Mouse (Mus musculus) skeletal muscle tissue, postnatal 0 days (tissue): Measurements from ENCODE around the gene Fbxl19. TPM values are rescaled to one million over a fixed set of nuclear protein-coding genes. Genes with fewer than 3 reads are reported as not detected.

Source experiments
- microRNA counts: library from miRNA; unstranded; fragments of <30 nt; microRNA quantifications from one replicate; lab custom pipeline; 2015
- microRNA-seq, 2 experiments: library from miRNA; unstranded; fragments of <30 nt; microRNA quantifications; one replicate each; pipeline ENCODE4; 2016
- polyA plus RNA-seq: library from polyadenylated mRNA; unstranded; fragments of >200 nt; fragmentation: Nextera tagmentation; extraction: Ambion mirVana; gene quantifications from 2 replicates; pipeline ENCODE4 v1.2.1, GENCODE M21; 2015

Fbxl19 gene
- 0.54 and 0.74 TPM in 2 replicates for polyA plus RNA-seq

DNA sequence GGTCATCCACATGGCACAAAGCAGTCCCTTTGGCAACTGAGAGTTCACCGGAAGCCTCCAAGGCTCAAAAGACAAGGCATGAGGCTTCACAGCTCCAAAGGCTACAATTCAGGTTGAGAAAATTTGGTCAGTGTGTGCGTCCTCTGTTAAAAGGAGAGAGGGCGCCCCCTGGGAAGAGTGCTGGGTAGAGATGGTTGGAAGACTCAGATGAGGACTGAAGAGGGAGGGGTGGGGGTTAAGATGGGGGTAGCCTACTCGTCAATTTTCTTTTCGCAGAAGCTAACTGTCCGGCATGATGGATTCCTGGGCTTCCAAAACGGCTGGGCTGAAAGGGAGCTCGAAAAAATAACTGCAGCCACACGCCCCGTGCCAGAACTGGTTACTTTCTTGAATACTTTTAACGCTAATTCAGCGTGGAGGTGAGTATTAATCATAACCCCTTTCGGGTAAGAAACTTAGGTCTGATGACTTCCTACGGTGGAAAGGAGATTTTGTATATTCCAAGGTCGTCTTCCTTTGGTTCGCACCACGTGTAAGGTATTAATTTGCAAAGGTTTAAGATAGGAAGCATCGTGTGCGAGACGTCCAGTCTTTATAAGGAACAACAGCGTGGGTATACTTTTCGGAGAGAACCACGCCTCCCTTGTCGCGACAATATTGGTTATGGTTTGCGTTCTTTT, at the start of gene Fbxl19:
Fbxl19 (plus strand) TSS at position 178 of the 680 bp plus-strand sequence.

GRCm38 (mm10) chr7:127708207-127709078, 35.9 kb upstream of the Fbxl19 start, which contains the start of gene Bcl7c:
TSS of gene Bcl7c (minus strand) at chr7:127708933.

DNA sequence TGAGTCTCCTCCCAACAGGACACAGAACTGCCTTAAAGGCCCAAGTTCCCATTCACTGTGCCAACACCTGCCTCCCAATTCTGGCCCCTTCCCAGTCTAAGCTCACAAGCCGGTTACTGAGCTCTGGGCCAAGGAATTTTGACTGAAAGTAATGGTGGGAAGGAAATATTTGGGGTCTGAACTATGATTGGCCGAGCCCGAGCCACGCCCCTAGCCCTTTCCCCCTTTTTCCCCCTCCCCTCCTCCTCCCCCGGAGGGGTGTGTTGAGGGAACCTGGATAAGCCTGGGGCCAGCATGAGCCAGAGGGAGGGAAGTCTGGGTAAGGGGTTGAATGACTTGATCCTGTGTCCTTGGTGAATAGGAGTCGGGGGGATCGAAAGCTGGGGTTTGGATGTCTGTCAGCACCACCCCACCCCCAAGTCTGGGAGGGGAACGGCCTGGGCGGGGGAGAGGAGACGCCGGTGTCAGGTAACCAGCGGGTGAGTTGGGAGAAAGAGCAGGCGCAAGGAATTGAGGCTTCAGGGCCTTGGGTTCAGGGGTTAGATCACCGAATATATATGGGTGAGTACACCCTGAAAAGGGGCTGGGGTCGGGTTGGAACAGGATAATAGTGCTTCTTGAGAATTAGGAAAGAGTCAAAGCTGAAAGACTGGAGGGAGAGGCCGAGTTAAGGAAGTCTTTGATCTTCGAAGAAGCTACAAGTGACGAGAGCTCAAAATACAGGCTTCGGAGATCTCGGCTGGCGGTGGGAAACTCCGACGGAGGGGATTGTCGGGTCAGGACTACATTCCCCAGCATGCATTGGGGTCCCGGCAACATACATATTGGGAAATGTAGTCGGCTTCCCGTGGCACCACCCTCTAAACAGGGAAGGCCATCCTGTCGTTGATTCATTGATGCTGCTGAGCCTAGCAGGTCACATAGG, 31.6 kb upstream of the Fbxl19 start, which contains the start of gene Ctf1:
Ctf1 (plus strand) TSS at position 276 of the 925 bp plus-strand sequence.

DNA sequence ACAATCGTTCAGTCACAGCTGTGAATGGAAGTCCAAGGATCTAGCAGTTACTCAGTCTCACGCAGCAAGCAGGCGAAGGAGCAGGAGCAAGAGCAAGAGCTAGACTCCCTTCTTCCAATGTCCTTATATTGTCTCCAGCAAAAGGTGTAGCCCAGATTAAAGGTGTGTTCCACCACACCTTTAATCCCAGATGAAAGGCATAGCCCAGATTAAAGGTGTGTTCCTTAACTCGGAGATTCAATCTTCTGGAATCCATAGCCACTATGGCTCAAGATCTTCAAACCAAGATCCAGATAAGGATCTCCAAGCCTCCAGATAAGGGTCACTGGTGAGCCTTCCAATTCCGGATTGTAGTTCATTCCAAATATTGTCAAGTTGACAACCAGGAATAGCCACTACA, 12.3 kb upstream of the Fbxl19 start, which contains the start of gene Ctf2:
Ctf2 (minus strand) TSS at position 101 of the 400 bp plus-strand sequence.

DNA sequence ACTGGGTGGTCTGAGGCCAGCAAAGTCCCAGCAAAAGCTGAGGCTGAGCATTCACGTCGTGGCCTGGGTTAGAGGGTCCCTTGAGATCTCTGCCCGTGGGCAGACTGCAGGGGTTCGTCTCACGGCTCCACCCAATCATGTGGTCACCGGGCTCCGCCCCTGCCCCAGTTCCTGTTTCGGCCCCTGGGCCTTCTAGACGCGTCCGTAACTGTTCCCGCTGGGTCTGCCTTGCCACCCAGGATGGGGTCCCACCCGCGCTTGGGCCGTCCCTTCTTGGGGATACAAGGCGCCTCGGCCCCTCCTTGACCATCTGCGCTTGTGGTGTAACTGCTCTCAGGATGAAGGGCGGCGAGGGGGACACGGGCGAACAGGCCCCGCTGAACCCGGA, 25.3 kb downstream of the Fbxl19 start, which contains the start of gene Orai3:
Orai3 (plus strand) TSS at position 165 of the 388 bp plus-strand sequence.

GRCm38 (mm10) chr7:127776426-127776825, 32.1 kb downstream of the Fbxl19 start, which contains the start of gene Setd1a:
TSS of gene Setd1a (plus strand) at chr7:127776670.

DNA sequence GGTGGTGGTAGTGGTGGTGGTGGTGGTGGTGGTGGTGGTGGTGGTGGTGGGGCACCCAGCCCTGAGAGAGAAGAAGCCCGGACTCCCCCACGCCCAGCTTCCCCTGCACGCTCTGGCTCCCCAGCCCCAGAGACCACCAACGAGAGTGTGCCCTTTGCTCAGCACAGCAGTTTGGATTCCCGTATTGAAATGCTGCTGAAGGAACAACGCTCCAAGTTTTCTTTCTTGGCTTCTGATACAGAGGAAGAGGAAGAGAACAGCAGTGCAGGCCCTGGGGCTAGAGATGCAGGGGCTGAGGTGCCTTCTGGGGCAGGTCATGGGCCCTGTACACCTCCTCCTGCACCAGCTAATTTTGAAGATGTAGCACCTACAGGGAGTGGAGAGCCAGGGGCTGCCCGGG, 41.0 kb downstream of the Fbxl19 start, which contains the start of gene Gm49388:
Gm49388 (plus strand) TSS at position 301 of the 400 bp plus-strand sequence.

DNA sequence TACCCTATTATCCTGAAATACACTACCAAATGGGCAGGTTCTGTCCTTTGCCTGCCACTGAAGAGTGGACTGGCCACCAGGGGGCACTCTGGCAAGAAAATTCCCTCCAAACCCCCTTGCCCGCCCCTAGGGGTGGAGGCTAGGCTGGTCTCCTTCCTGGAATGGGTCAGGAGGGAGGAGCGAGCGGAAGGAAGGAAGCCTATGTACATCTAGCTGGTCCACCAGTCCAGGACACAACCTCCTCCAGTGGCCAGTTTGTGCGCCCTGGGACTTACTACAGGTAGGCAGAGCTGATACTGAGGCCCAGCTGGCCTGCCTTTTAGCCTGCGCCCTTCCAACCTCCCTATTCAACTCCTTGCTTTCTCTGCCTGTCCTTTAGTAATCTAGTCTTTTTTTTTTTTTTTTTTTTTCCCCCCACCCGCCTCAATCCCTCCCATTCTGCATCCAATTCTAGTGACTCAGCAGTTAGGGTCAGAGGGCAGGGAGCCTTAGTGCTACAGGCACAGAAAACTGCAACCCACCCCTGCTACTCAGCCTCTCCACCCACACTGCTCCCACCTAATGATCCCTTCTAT, 56.2 kb downstream of the Fbxl19 start, which contains the start of gene Hsd3b7:
Hsd3b7 (plus strand) TSS at position 170 of the 575 bp plus-strand sequence.

MicroRNA genes within 50 kb of the gene (microRNA counts, 519-probe panel; counts per million panel counts)
- 2,049 counts per million, percentile 65 among the panel's probes with 10 or more counts for microRNA mmu-miR-762 (lab: Ali Mortazavi, UCI)

Small RNA genes within 50 kb of the gene (microRNA-seq; reads per million reads assigned to microRNA genes)
- 0 reads per million in 2 experiments for gene Mir762

Other genes starting within 250 kb of the Fbxl19 start
- gene Srcap, start 232.6 kb upstream of the Fbxl19 start, polyA plus RNA-seq: 17.2 and 19.6 TPM in 2 replicates
- gene Gm42715, start 225.0 kb upstream of the Fbxl19 start, polyA plus RNA-seq: 5.6 and 6.1 TPM in 2 replicates
- 1.2 and 3.3 TPM in 2 replicates for gene Tmem265, start 183.2 kb upstream of the Fbxl19 start, polyA plus RNA-seq
- 19.5 and 21.8 TPM in 2 replicates for gene Phkg2, start 171.2 kb upstream of the Fbxl19 start, polyA plus RNA-seq
- 7.2 and 7.5 TPM in 2 replicates for gene Ccdc189, start 155.9 kb upstream of the Fbxl19 start, polyA plus RNA-seq
- gene Rnf40, start 155.8 kb upstream of the Fbxl19 start, polyA plus RNA-seq: 18.0 and 21.5 TPM in 2 replicates
- gene Zfp629, start 128.7 kb upstream of the Fbxl19 start, polyA plus RNA-seq: 4.0 and 5.4 TPM in 2 replicates
- gene Bcl7c, start 35.6 kb upstream of the Fbxl19 start, polyA plus RNA-seq: 60.6 and 71.5 TPM in 2 replicates
- gene Ctf1, start 31.8 kb upstream of the Fbxl19 start, polyA plus RNA-seq: 6.8 and 6.9 TPM in 2 replicates
- gene Ctf2, start 12.4 kb upstream of the Fbxl19 start, polyA plus RNA-seq: 0.08 TPM in 1 of 2 replicates, not detected in the other
- gene Orai3, start 25.3 kb downstream of the Fbxl19 start, polyA plus RNA-seq: 12.2 and 15.0 TPM in 2 replicates
- 10.0 and 10.7 TPM in 2 replicates for gene Setd1a, start 32.1 kb downstream of the Fbxl19 start, polyA plus RNA-seq
- not detected in 2 replicates for gene Gm49388, start 41.1 kb downstream of the Fbxl19 start, polyA plus RNA-seq
- gene Hsd3b7, start 56.1 kb downstream of the Fbxl19 start, polyA plus RNA-seq: 14.8 and 28.9 TPM in 2 replicates
- 54.6 and 62.0 TPM in 2 replicates for gene Stx4a, start 79.8 kb downstream of the Fbxl19 start, polyA plus RNA-seq
- 1.3 TPM in 2 replicates for gene Stx1b, start 80.0 kb downstream of the Fbxl19 start, polyA plus RNA-seq
- gene Zfp646, start 131.7 kb downstream of the Fbxl19 start, polyA plus RNA-seq: 3.4 and 3.6 TPM in 2 replicates
- gene Zfp668, start 132.3 kb downstream of the Fbxl19 start, polyA plus RNA-seq: 7.1 and 7.3 TPM in 2 replicates
- 0.91 and 1.0 TPM in 2 replicates for gene Prss53, start 146.4 kb downstream of the Fbxl19 start, polyA plus RNA-seq
- gene Gm21974, start 150.9 kb downstream of the Fbxl19 start, polyA plus RNA-seq: not detected in 2 replicates
- 145 and 153 TPM in 2 replicates for gene Vkorc1, start 151.1 kb downstream of the Fbxl19 start, polyA plus RNA-seq
- gene Bckdk, start 159.5 kb downstream of the Fbxl19 start, polyA plus RNA-seq: 110 and 114 TPM in 2 replicates
- gene Kat8, start 168.0 kb downstream of the Fbxl19 start, polyA plus RNA-seq: 20.8 and 22.2 TPM in 2 replicates
- 0.18 and 0.77 TPM in 2 replicates for gene Prss8, start 185.6 kb downstream of the Fbxl19 start, polyA plus RNA-seq
- gene Prss36, start 202.2 kb downstream of the Fbxl19 start, polyA plus RNA-seq: 14.3 and 14.4 TPM in 2 replicates
- gene Fus, start 222.9 kb downstream of the Fbxl19 start, polyA plus RNA-seq: 165 and 191 TPM in 2 replicates
- 55.0 and 60.4 TPM in 2 replicates for gene Pycard, start 249.3 kb downstream of the Fbxl19 start, polyA plus RNA-seq